Mouse (Mus musculus): ENCODE measurements around the gene 4921504E06Rik.

- TF ChIP-seq CTCF (IDR thresholded peaks at IDR 0.05; ENCODE audit: low read depth) = no peak
- peak; percentile 59; the same call in 1 of the 2 replicates for TF ChIP-seq EP300 (IDR thresholded peaks at IDR 0.05; ENCODE audit: low read depth)
Observed at GRCm38 (mm10) chr2:19553821-19554592, at the start of gene 4921504E06Rik.

Measured in heart, postnatal 0 days (tissue).